Mouse (Mus musculus) activated CD4-positive, CD25-positive, alpha-beta regulatory T cell, adult 4 months (primary cell): ENCODE data around the gene Ppa2. TPM values are rescaled to one million over a fixed set of nuclear protein-coding genes. Genes with fewer than 3 reads are reported as not detected.
A peak's percentile ranks its signal among the peaks of the same experiment; 100 is the strongest.

Source experiments
- ATAC-seq: one replicate; pipeline ENCODE4 v1.8.0; 2017
- polyA plus RNA-seq, 2 experiments: library from polyadenylated mRNA; unstranded; fragments of 100-300 nt; shearing (Covaris generic); gene quantifications; one replicate each; pipeline ENCODE4 v1.2.1; 2017

Ppa2 gene
- polyA plus RNA-seq, 2 experiments from 2014 or later: 22.9 to 24.4 TPM

- ATAC-seq: no peak
These were observed 93.9 kb downstream of the Ppa2 start for GRCm38 (mm10) chr3:133403849-133404248.

GRCm38 (mm10) chr3:133405636-133406035 lies 95.7 kb downstream of the Ppa2 start:
- ATAC-seq: no peak

- peak; percentile 65 for ATAC-seq
These were observed 96.3 kb downstream of the Ppa2 start for GRCm38 (mm10) chr3:133406248-133406647.

GRCm38 (mm10) chr3:133411123-133411675 lies 101.3 kb downstream of the Ppa2 start:
- no peak for ATAC-seq

- ATAC-seq: peak; percentile 82
These were observed 101.9 kb downstream of the Ppa2 start for GRCm38 (mm10) chr3:133411768-133412167.

GRCm38 (mm10) chr3:133414747-133415146 lies 104.8 kb downstream of the Ppa2 start:
- ATAC-seq: no peak

GRCm38 (mm10) chr3:133423073-133423472 lies 113.2 kb downstream of the Ppa2 start:
- ATAC-seq: no peak

Other genes starting within 250 kb of the Ppa2 start
- 10 to 100 TPM; 17.1 to 20.7 TPM for gene Ints12, start 218.3 kb upstream of the Ppa2 start, polyA plus RNA-seq
- gene Gstcd, start 218.1 kb upstream of the Ppa2 start, polyA plus RNA-seq: 1 to 10 TPM; 2.5 to 4.0 TPM
- not detected for gene Arhgef38, start 75.2 kb upstream of the Ppa2 start, polyA plus RNA-seq
- gene Tet2, start 235.0 kb downstream of the Ppa2 start, polyA plus RNA-seq: 10 to 100 TPM; 36.7 to 44.6 TPM